Mouse (Mus musculus) lung, embryonic 16.5 days (tissue): Measurements from ENCODE around the gene Rsbn1. TPM values are rescaled to one million over a fixed set of nuclear protein-coding genes. Genes with fewer than 3 reads are reported as not detected.

Experiments used
- ATAC-seq: fragments of 200-750 bp; cut with Nextera tagmentation; 2 replicates; pipeline ENCODE4 v1.8.0; 2017; ENCODE audit warnings: low read depth, mild to moderate bottlenecking, moderate library complexity
- H3K27ac ChIP-seq: fragments of 300-500 bp; sonication (generic); 2 replicates; pipeline ENCODE4 v1.5.1; 2014; ENCODE audit warnings: mild to moderate bottlenecking, control low read depth, low read length
- H3K27me3 ChIP-seq: fragments of 300-500 bp; sonication (generic); 2 replicates; pipeline ENCODE4 v1.6.1; 2014; ENCODE audit warnings: low read depth, low read length, mixed read lengths; ENCODE audit not compliant: control insufficient read depth, insufficient read depth
- H3K36me3 ChIP-seq: fragments of 300-500 bp; sonication (generic); 2 replicates; pipeline ENCODE4 v1.6.1; 2014; ENCODE audit warnings: low read length; ENCODE audit not compliant: control insufficient read depth, insufficient read depth
- H3K4me1 ChIP-seq: fragments of 300-500 bp; sonication (generic); replicated peaks from 2 replicates; pipeline ENCODE4 v1.6.1; 2014; ENCODE audit warnings: low read length, mixed read lengths; ENCODE audit not compliant: control insufficient read depth, insufficient read depth
- H3K4me2 ChIP-seq: fragments of 300-500 bp; sonication (generic); 2 replicates; pipeline ENCODE4 v1.6.1; 2014; ENCODE audit warnings: low read depth, low read length, control low read depth
- H3K4me3 ChIP-seq: fragments of 300-500 bp; sonication (generic); 2 replicates; pipeline ENCODE4 v1.5.1; 2014; ENCODE audit warnings: mild to moderate bottlenecking, low read length, control low read depth
- H3K9ac ChIP-seq: fragments of 300-500 bp; sonication (generic); 2 replicates; pipeline ENCODE4 v1.6.1; 2014; ENCODE audit warnings: low read length, control low read depth
- H3K9me3 ChIP-seq: fragments of 300-500 bp; sonication (generic); 2 replicates; pipeline ENCODE4 v1.6.1; 2016; ENCODE audit warnings: low read length; ENCODE audit not compliant: control insufficient read depth
- WGBS: fragments of 180-500 bp; shearing (Covaris S2); extraction: QIAGEN DNeasy Blood & Tissue Kit; methylation state at CpG from one replicate; pipeline ENCODE4 v1.1.7; 2014; 5-methylcytosine and 5-hydroxymethylcytosine counted together
- polyA plus RNA-seq: library from polyadenylated mRNA; unstranded; fragments of >200 nt; fragmentation: Nextera tagmentation; extraction: Ambion mirVana; gene quantifications from 2 replicates; pipeline ENCODE4 v1.2.1, GENCODE M21; 2015

Gene Rsbn1
- polyA plus RNA-seq, 1 experiment from 2014 or later, result 8.9 TPM

- Histone ChIP-seq H3K4me3 (no peak overlapping the region), H3K4me2 (no peak overlapping the region), H3K9ac (no peak overlapping the region), H3K9me3 (no peaks in the 10 kb centered on the region), H3K27ac (no peak overlapping the region), H3K27me3 (no peaks in the 10 kb centered on the region), H3K36me3 (no peaks in the 10 kb centered on the region; the same call in 1 of the 2 replicates), H3K4me1 (peaks cover 7% of the 10 kb centered on the region)
- no peak for ATAC-seq
- 47% methylated on average over 3 of the region's 3 CpGs for WGBS
Measured at GRCm38 (mm10) chr3:103925302-103925701, 11.4 kb downstream of the Rsbn1 start.

- Histone ChIP-seq H3K9me3 (no peaks in the 10 kb centered on the region), H3K4me1 (peaks cover 7% of the 10 kb centered on the region), H3K4me2 (no peak overlapping the region), H3K36me3 (peaks cover 4% of the 10 kb centered on the region; the same call in 1 of the 2 replicates), H3K27ac (no peak overlapping the region), H3K27me3 (no peaks in the 10 kb centered on the region), H3K4me3 (no peak overlapping the region), H3K9ac (no peak overlapping the region)
- no peak for ATAC-seq
- WGBS, result 56% methylated on average over 6 of the region's 6 CpGs
Measured at GRCm38 (mm10) chr3:103927511-103927910, 13.6 kb downstream of the Rsbn1 start.

GRCm38 (mm10) chr3:103944794-103945562 is 31.1 kb downstream of the Rsbn1 start:
- ATAC-seq, result peak; percentile 87
- no peaks in the 10 kb centered on the region for H3K36me3 ChIP-seq
- no peak overlapping the region for H3K4me2 ChIP-seq
- no peaks in the 10 kb centered on the region for H3K27me3 ChIP-seq
- no peak overlapping the region for H3K9ac ChIP-seq
- H3K4me3 ChIP-seq, result no peak overlapping the region
- H3K9me3 ChIP-seq, result no peaks in the 10 kb centered on the region
- no peak overlapping the region for H3K27ac ChIP-seq
- 61% methylated on average over 1 of the region's 1 CpGs for WGBS
- no peaks in the 10 kb centered on the region for H3K4me1 ChIP-seq

GRCm38 (mm10) chr3:103948666-103949065 is 34.7 kb downstream of the Rsbn1 start:
- ATAC-seq, result no peak
- no peak overlapping the region for H3K4me2 ChIP-seq

DNA sequence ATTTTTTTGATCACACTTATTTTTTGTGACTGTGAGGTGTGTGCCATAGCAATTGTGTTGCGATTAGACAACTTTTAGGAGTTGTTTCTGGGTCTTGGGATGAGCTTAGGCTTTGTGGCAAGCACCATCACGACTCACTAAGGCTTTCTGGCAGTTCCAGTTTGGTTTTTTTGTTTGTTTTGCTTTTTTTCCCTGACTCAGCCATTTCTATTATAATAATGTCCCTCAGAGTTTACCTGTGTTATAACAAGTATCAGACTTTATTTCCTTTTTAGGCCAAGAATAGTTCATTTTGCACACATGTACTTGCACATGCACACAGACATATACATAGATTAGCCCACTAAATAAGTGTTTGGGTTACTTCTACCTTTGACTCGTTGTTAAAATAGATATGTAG is 46.7 kb downstream of the Rsbn1 start:
- Histone ChIP-seq H3K36me3 (peaks cover 4% of the 10 kb centered on the region; the same call in 1 of the 2 replicates), H3K4me2 (no peak overlapping the region), H3K9me3 (no peaks in the 10 kb centered on the region), H3K27ac (no peak overlapping the region), H3K4me3 (no peak overlapping the region), H3K9ac (no peak overlapping the region), H3K4me1 (no peaks in the 10 kb centered on the region), H3K27me3 (no peaks in the 10 kb centered on the region)
- no peak for ATAC-seq
- 87% methylated on average over 3 of the region's 3 CpGs for WGBS

More at GRCm38 (mm10) chr3:103948666-103949065, 34.7 kb downstream of the Rsbn1 start:
- Histone ChIP-seq H3K27me3 (no peaks in the 10 kb centered on the region), H3K36me3 (no peaks in the 10 kb centered on the region), H3K9ac (no peak overlapping the region), H3K27ac (no peak overlapping the region), H3K4me3 (no peak overlapping the region), H3K4me1 (no peaks in the 10 kb centered on the region), H3K9me3 (no peaks in the 10 kb centered on the region)
- 77% methylated on average over 7 of the region's 7 CpGs for WGBS

DNA sequence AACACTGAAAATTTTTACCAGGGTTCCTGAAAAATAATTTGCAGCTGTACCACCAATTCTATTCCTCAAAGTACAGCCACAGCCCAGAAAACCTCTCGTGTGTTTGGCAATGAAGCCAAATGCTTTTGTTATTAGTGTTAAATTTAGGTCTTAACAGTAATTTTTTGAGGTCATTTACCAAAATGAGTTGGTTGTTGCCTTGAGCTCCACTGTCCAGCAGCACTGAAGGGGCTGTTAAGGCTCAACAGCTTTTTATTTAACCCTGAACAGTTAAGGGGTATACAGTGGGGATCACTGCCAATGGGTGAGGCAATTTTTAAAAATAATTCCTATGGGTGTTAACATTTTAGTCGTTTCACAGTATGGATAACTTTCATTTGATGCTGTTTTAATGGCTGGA is 53.3 kb downstream of the Rsbn1 start:
- Histone ChIP-seq H3K9me3 (no peaks in the 10 kb centered on the region), H3K27me3 (no peaks in the 10 kb centered on the region), H3K9ac (peak overlapping the region; percentile 93), H3K4me1 (peaks cover 10% of the 10 kb centered on the region), H3K36me3 (peaks cover 5% of the 10 kb centered on the region), H3K4me2 (peak overlapping the region; percentile 70), H3K4me3 (peak overlapping the region; percentile 99), H3K27ac (peak overlapping the region; percentile 12; the same call in 1 of the 2 replicates)
- ATAC-seq, result no peak
- 16% methylated on average over 2 of the region's 2 CpGs for WGBS

GRCm38 (mm10) chr3:103967861-103968691 is 54.2 kb downstream of the Rsbn1 start, which contains the start of gene Phtf1:
TSS of gene Phtf1 (plus strand) at chr3:103968110.
- H3K4me1 ChIP-seq, result peaks cover 10% of the 10 kb centered on the region
- H3K4me2 ChIP-seq, result peak within 1 kb of the TSS; percentile 70
- ATAC-seq, result peak; percentile 98
- under 1% methylated on average over 59 of the region's 70 CpGs for WGBS
- peak within 1 kb of the TSS; percentile 93 for H3K9ac ChIP-seq
- H3K9me3 ChIP-seq, result no peaks in the 10 kb centered on the region
- H3K27me3 ChIP-seq, result no peaks in the 10 kb centered on the region
- H3K27ac ChIP-seq, result peak within 1 kb of the TSS; percentile 97
- peaks cover 3% of the 10 kb centered on the region for H3K36me3 ChIP-seq
- H3K4me3 ChIP-seq, result peak within 1 kb of the TSS; percentile 99

DNA sequence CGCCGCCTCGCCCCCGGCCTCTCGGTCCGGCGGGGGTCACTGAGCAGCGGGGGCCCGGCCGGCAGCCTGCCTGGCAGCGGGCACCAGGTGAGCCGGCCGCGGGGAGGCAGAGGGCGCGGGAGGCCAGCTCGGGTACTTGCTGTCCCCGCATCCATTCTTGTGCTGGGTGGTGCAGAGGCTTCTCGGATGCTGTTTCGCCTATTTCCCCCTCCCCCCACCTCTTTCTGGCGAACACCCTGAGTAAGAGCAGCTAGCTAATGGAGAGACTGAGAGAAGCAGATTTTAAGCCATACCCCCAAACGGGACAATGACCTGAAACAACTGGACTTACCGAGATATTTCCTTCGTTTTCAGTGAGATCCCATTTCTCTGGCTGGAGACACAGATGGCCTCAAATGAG is 54.8 kb downstream of the Rsbn1 start:
- ATAC-seq, result no peak; the same call in 1 of the 2 replicates
- Histone ChIP-seq H3K9ac (peak overlapping the region; percentile 93), H3K4me1 (peaks cover 10% of the 10 kb centered on the region), H3K4me3 (peak overlapping the region; percentile 99), H3K27ac (peak overlapping the region; percentile 97), H3K27me3 (no peaks in the 10 kb centered on the region), H3K36me3 (peaks cover 3% of the 10 kb centered on the region), H3K9me3 (no peaks in the 10 kb centered on the region), H3K4me2 (peak overlapping the region; percentile 70)
- under 1% methylated on average over 13 of the region's 24 CpGs for WGBS

- ATAC-seq, result no peak
Measured at GRCm38 (mm10) chr3:103971157-103971556, 57.2 kb downstream of the Rsbn1 start.

More at GRCm38 (mm10) chr3:103971157-103971556, 57.2 kb downstream of the Rsbn1 start:
- H3K27ac ChIP-seq, result no peak overlapping the region
- no peak overlapping the region for H3K4me3 ChIP-seq
- H3K9ac ChIP-seq, result no peak overlapping the region
- 94% methylated on average over 2 of the region's 2 CpGs for WGBS
- no peaks in the 10 kb centered on the region for H3K9me3 ChIP-seq
- H3K4me1 ChIP-seq, result peaks cover 10% of the 10 kb centered on the region
- H3K4me2 ChIP-seq, result no peak overlapping the region
- H3K36me3 ChIP-seq, result peaks cover 3% of the 10 kb centered on the region
- no peaks in the 10 kb centered on the region for H3K27me3 ChIP-seq
